ENCODE assay signal across 23 mouse cellular contexts in genomic region chr15:91633051-91633450, GRCm38 (mm10). TPM values are rescaled to one million over a fixed set of nuclear protein-coding genes. Genes with fewer than 3 reads are reported as not detected.
DNase-seq lines count a peak whose midpoint lies in the region; ATAC-seq and TF ChIP-seq lines count a peak whose summit lies in the region.
"Had no signal": no experiment of that assay in that cellular context is flagged by ENCODE, and none has a peak within 500 bp of the region (broad histone marks: within the 10 kb centered on the region; RNA-seq: fewer than 3 reads in every experiment).

No protein-coding gene starts in this region.

- no peak for DNase-seq in liver, postnatal 0 days
- no peak for DNase-seq in liver, embryonic 11.5 days (ENCODE audit: low spot score)
- no peak for DNase-seq in spleen, adult 2 months (ENCODE audit: low read depth in 1 of 2, low spot score in 2 of 2)
- no peak for DNase-seq in spleen, adult 12 weeks (ENCODE audit: low spot score)
- peak; percentile 43 for DNase-seq in splenic B cell, adult 2 months (ENCODE audit: low read depth, low spot score)
- no peak for DNase-seq in urinary bladder, postnatal 4 days (ENCODE audit: low spot score in 2 of 2)
- no peak for DNase-seq in thymus, postnatal 25 days
- DNase-seq: adrenal gland, adult 8-10 months; adrenal gland, postnatal 36 days; cerebellum, adult 11 months; cerebellum, adult 8-10 months; cerebellum, postnatal 14 days; gastrocnemius, postnatal 10 days; heart, adult 2 months had no signal

- no peaks in the 10 kb centered on the region for H3K36me3 ChIP-seq in liver, postnatal 0 days (replicated peaks; ENCODE audit: insufficient read depth, low read length)
- H3K36me3 ChIP-seq in liver, embryonic 11.5 days (ENCODE audit: control insufficient read depth, insufficient read depth, low read length): no peaks in the 10 kb centered on the region
- no peaks in the 10 kb centered on the region for H3K36me3 ChIP-seq in spleen, adult 2 months (ENCODE audit: control insufficient read depth, insufficient read depth, low read length)
- no peaks in the 10 kb centered on the region for H3K36me3 ChIP-seq in splenic B cell, adult 2 months (ENCODE audit: control insufficient read depth, insufficient read depth, low read length, poor library complexity, severe bottlenecking)
- H3K36me3 ChIP-seq: embryonic facial prominence, embryonic 12.5 days; forebrain, embryonic 15.5 days; G1E; heart, embryonic 15.5 days; hindbrain, embryonic 10.5 days had no signal

- no peak for TF ChIP-seq POLR2A in spleen, adult 2 months (IDR thresholded peaks at IDR 0.05; ENCODE audit: low read depth, low read length)

- H3K27ac ChIP-seq in liver, postnatal 0 days (ENCODE audit: low read depth): peak overlapping the region; percentile 57; the same call in 1 of the 2 replicates
- H3K27ac ChIP-seq in liver, embryonic 11.5 days (ENCODE audit: low read depth, low read length): no peak overlapping the region
- peak overlapping the region; percentile 75 for H3K27ac ChIP-seq in spleen, adult 2 months (ENCODE audit: insufficient read depth, low read length)
- H3K27ac ChIP-seq: embryonic facial prominence, embryonic 12.5 days; forebrain, embryonic 15.5 days; heart, adult 2 months; heart, embryonic 15.5 days; hindbrain, embryonic 10.5 days; hindbrain, embryonic 14.5 days had no signal

- H3K9me3 ChIP-seq in liver, postnatal 0 days (ENCODE audit: low read length): no peaks in the 10 kb centered on the region
- no peaks in the 10 kb centered on the region for H3K9me3 ChIP-seq in liver, embryonic 11.5 days (ENCODE audit: control insufficient read depth, low read length)
- H3K9me3 ChIP-seq: embryonic facial prominence, embryonic 12.5 days; forebrain, embryonic 15.5 days; heart, embryonic 15.5 days; hindbrain, embryonic 10.5 days had no signal

- no peaks in the 10 kb centered on the region for H3K4me1 ChIP-seq in liver, postnatal 0 days (ENCODE audit: insufficient read depth)
- H3K4me1 ChIP-seq in liver, embryonic 11.5 days (replicated peaks; ENCODE audit: control insufficient read depth, insufficient read depth, low read length): no peaks in the 10 kb centered on the region
- peaks cover 9% of the 10 kb centered on the region for H3K4me1 ChIP-seq in spleen, adult 2 months (ENCODE audit: control insufficient read depth, insufficient read depth, insufficient read length)
- H3K4me1 ChIP-seq: forebrain, embryonic 15.5 days; heart, embryonic 15.5 days; hindbrain, embryonic 10.5 days had no signal

- peak; percentile 59 for ATAC-seq in liver, postnatal 0 days
- no peak for ATAC-seq in liver, embryonic 11.5 days (replicated peaks; ENCODE audit: low FRiP score)
- ATAC-seq in granulocyte monocyte progenitor cell, adult 5-6 weeks (replicated peaks; ENCODE audit: poor library complexity, severe bottlenecking): peak; percentile 97
- ATAC-seq: CD4-positive, CD25-positive, alpha-beta regulatory T cell, adult 4 months; forebrain, embryonic 15.5 days had no signal

- H3K4me3 ChIP-seq in liver, postnatal 0 days (ENCODE audit: low read depth, low read length): no peak overlapping the region
- no peak overlapping the region for H3K4me3 ChIP-seq in liver, embryonic 11.5 days (ENCODE audit: low read depth, low read length)
- H3K4me3 ChIP-seq in spleen, adult 2 months (ENCODE audit: extremely low read depth, insufficient read depth, insufficient read length): no peak overlapping the region
- H3K4me3 ChIP-seq: embryonic facial prominence, embryonic 12.5 days; forebrain, embryonic 15.5 days; heart, adult 2 months; heart, embryonic 15.5 days; hindbrain, embryonic 10.5 days had no signal

- peak overlapping the region; percentile 44 for H3K4me2 ChIP-seq in liver, postnatal 0 days (ENCODE audit: low read depth, low read length)
- H3K4me2 ChIP-seq in liver, embryonic 11.5 days: no peak overlapping the region
- H3K4me2 ChIP-seq: embryonic facial prominence, embryonic 12.5 days; forebrain, embryonic 15.5 days; heart, embryonic 11.5 days; heart, embryonic 15.5 days; hindbrain, embryonic 14.5 days had no signal

- no peak for TF ChIP-seq CTCF in liver, postnatal 0 days (IDR thresholded peaks at IDR 0.05; ENCODE audit: low read depth)
- TF ChIP-seq CTCF in spleen, adult 2 months (IDR thresholded peaks at IDR 0.05; ENCODE audit: extremely low read depth, insufficient read depth, insufficient read length, insufficient replicate concordance): no peak

- TF ChIP-seq EP300 in liver, postnatal 0 days (IDR thresholded peaks at IDR 0.05; ENCODE audit: low read depth): 0 out of 2 replicates have a peak, but pooled peaks have one; percentile 37

- WGBS in liver, postnatal 0 days (ENCODE audit: insufficient replicate concordance): 56% methylated on average over 9 of the region's 9 CpGs
- WGBS in liver, embryonic 11.5 days: 77% methylated on average over 9 of the region's 9 CpGs
- 51% methylated on average over 9 of the region's 9 CpGs for WGBS in spleen, adult 2 months

- no peak overlapping the region for H3K9ac ChIP-seq in liver, postnatal 0 days (replicated peaks)
- no peak overlapping the region for H3K9ac ChIP-seq in liver, embryonic 11.5 days (ENCODE audit: low read depth, low read length)
- H3K9ac ChIP-seq: embryonic facial prominence, embryonic 12.5 days; forebrain, embryonic 15.5 days; heart, embryonic 15.5 days; hindbrain, embryonic 14.5 days had no signal

- no peaks in the 10 kb centered on the region for H3K27me3 ChIP-seq in liver, postnatal 0 days (ENCODE audit: insufficient read depth, low read length)
- H3K27me3 ChIP-seq in liver, embryonic 11.5 days (replicated peaks; ENCODE audit: control insufficient read depth, insufficient read depth, low read length): no peaks in the 10 kb centered on the region
- no peaks in the 10 kb centered on the region for H3K27me3 ChIP-seq in spleen, adult 2 months (ENCODE audit: control insufficient read depth, insufficient read depth, low read length)
- H3K27me3 ChIP-seq in splenic B cell, adult 2 months (ENCODE audit: control insufficient read depth, insufficient read depth, low read length, poor library complexity, severe bottlenecking): no peaks in the 10 kb centered on the region; the same call in 1 of the 2 replicates
- H3K27me3 ChIP-seq: embryonic facial prominence, embryonic 12.5 days; forebrain, embryonic 15.5 days; heart, embryonic 15.5 days had no signal

RNA-seq across cellular contexts. Expression of gene Lrrk2, which starts 39.9 kb away (rescaled TPM):
- polyA plus RNA-seq in liver, postnatal 0 days (2015; fragmentation: Nextera tagmentation; extraction: Ambion mirVana): 1.8 and 2.8 TPM in 2 replicates
- polyA plus RNA-seq in liver, embryonic 11.5 days (2014; fragmentation: Nextera tagmentation; extraction: Ambion mirVana): 1.9 and 2.2 TPM in 2 replicates
- 8.5 and 9.7 TPM in 2 replicates for polyA plus RNA-seq in spleen, adult 2 months (2012; rRNA removed)
- 7.2 and 10.9 TPM in 2 replicates for total RNA-seq in granulocyte monocyte progenitor cell, adult 5-6 weeks (2014; fragmentation: Nextera tagmentation)
- 15.6 and 20.8 TPM in 2 replicates for total RNA-seq in granulocyte monocyte progenitor cell, adult 5-6 weeks (2017)
- polyA plus RNA-seq: G1E had no signal

RNA-seq across cellular contexts. Expression of gene Slc2a13, which starts 60.0 kb away (rescaled TPM):
- 0.06 and 0.08 TPM in 2 replicates for polyA plus RNA-seq in liver, postnatal 0 days (2015; fragmentation: Nextera tagmentation; extraction: Ambion mirVana)
- 0.43 and 0.44 TPM in 2 replicates for polyA plus RNA-seq in liver, embryonic 11.5 days (2014; fragmentation: Nextera tagmentation; extraction: Ambion mirVana)
- 0.30 and 0.34 TPM in 2 replicates for polyA plus RNA-seq in spleen, adult 2 months (2012; rRNA removed)
- total RNA-seq in granulocyte monocyte progenitor cell, adult 5-6 weeks (2014; fragmentation: Nextera tagmentation): not detected in 2 replicates
- not detected in 2 replicates for total RNA-seq in granulocyte monocyte progenitor cell, adult 5-6 weeks (2017)
- polyA plus RNA-seq: CD4-positive, CD25-positive, alpha-beta regulatory T cell, adult 4 months; G1E had no signal
